Mouse (Mus musculus) v-Abl transformed pro-B cells (cell line): ENCODE results near the gene Arhgef7.

Source experiments
- in situ Hi-C, 2 experiments: fragments of 400-800 bp; cut with MboI; formaldehyde crosslinking; loops; one replicate each; pipeline ENCODE4 v1.15.1; 2025; ENCODE audit not compliant: unreplicated experiment in 2 of 2

Arhgef7 gene

DNA sequence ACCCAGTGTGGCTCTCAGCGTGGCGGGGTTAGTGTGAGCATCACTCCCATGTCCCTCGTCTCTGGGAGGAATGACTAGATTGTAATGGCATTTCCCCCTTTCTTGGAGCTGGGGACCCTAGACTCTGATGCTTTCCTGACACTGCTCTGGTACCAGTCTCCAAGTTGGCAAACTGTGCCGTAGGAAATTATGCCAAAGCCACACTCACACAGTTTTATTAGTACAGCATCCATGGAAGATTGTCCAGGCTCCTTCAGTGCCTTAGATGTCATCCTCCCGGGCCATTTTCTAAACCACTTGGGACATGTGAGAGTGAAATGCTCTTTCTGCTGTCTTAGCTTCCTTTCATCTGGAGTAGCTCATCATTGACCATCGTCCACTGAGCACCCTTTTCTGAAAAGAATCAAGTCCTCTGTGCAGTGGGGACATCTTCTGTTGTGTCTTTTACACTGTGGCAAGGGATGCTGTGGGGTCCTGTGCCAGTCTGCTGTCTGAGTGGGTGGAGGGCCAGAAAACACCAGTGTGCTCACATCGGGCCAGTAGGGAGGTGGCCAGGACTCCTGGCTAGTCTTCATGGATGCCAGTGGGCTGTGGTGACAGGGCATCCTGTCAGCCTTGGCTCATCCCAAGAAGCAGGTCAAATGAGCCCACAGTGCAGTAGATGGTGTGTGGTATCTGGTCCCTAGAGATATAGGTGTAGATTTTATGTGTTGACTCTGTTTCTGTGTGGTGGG is 56.5 kb downstream of the Arhgef7 start:
- in situ Hi-C loops, result no loop called here

DNA sequence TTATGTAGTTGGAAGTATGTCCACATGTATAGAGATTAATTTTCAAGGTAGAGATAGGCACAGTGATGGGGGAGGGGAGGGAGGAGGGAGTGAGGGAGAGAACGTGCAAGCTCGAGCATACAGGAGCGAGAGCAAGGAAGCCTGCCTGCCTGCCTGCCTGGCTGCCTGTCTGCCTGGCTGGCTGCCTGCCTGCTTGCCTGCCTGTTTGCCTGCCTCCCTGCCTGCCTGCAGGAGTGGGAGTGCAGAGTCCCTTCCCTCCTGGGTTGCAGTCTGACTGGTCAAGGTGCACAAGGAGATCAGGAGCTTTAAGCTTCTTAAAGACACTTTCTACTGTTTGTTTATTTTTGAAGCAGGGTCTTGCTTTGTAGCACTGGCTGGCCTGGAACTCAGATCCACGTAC is 57.6 kb downstream of the Arhgef7 start:
- in situ Hi-C loops, result no loop called here

DNA sequence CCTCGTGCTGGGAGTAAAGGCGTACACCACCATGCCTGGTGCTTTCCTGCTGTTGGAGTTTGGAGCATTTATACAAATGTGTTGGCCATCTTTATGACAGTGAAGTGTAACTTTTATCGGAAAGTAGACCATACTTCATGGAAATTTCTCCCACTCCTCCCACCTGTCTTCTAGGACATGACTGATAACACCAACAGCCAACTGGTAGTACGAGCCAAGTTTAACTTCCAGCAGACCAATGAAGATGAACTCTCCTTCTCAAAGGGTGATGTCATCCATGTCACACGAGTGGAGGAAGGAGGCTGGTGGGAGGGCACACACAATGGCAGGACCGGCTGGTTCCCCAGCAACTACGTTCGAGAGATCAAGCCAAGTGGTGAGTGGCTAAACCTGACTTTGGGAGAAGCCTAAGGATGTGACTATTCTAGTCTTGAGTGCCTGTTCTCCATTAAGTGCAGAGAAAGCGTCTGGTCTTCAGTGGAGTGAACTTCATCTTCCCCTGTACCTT is 58.1 kb downstream of the Arhgef7 start:
- in situ Hi-C loops, result no loop called here

DNA sequence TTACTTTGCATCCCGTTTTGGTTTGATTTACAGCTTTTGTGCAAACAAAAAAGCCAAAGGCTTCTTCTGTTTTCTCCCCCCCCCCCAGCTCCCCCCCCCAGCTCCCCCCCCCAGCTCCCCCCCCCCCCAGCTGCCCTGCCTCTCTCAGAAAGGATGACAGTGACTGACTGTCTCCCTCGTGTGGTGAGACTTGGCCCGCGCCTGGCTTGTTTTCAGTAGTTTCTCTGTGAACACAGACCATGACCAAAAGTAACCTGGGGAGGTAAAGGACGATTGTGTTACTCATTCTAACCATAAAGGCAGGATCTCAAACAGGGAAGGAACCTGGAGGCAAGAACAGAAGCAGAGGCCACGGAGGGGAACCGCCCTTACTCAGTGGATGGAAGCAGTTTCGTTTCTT is 60.7 kb downstream of the Arhgef7 start:
- in situ Hi-C loops, result no loop called here

DNA sequence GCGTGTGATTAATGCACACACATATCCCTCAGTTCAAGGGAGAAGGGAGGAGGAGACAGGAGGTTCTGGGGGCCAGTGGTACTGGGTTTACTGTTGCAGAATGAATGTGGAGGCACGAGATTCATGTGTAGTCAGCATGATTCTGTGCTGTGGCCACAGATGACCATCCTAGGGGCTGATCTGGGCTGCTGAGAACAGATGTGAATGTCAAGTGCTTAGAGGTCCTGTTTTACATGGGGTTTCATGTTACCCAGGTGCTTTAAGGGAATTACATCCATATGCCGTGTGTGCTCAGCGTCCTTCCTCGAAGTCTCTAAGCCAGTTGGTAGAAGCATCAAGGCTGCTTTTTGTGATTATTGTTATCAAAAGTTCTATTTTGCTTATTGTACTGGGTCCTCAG is 61.6 kb downstream of the Arhgef7 start:
- in situ Hi-C loops, result no loop called here

DNA sequence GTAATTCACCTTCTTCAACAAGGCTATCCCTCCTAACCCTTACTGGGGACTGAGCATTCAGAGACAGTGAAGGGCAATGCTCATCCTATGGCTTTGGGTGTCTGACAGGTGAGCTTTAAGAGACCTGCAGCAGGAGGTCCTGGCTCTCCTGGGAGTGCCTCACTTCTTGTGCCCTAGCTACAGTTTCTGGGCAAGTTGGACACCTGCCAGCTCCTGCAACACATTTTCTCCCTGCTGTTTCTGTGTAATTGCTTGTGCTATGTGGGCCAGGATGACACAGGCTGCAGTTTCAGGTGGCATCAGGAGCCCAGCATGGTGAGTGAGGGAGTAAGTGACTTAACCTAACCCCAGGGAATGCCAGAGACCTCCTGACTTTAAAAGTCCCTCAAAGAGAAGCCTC is 67.4 kb downstream of the Arhgef7 start:
- in situ Hi-C loops, result no loop called here

DNA sequence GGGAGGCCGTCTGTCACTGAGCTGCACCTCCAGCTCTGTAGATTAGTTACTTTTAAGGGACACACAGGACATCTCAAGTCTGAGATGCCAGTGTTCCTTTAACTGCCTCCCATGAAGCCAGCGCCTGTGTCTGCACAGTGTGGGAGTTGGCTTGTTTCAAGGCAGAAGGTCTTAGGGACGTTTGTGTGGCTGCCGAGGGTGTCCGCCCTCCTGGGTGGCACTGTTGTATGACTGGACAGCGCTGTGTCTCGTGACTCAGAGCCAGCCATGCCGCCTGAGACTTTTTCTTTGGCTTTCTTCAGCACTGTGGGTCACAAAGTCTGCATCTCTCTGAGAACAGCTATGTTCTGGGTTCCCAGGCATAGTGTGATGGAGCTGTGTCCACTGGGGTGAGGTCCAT is 69.6 kb downstream of the Arhgef7 start:
- in situ Hi-C loops, result no loop called here

DNA sequence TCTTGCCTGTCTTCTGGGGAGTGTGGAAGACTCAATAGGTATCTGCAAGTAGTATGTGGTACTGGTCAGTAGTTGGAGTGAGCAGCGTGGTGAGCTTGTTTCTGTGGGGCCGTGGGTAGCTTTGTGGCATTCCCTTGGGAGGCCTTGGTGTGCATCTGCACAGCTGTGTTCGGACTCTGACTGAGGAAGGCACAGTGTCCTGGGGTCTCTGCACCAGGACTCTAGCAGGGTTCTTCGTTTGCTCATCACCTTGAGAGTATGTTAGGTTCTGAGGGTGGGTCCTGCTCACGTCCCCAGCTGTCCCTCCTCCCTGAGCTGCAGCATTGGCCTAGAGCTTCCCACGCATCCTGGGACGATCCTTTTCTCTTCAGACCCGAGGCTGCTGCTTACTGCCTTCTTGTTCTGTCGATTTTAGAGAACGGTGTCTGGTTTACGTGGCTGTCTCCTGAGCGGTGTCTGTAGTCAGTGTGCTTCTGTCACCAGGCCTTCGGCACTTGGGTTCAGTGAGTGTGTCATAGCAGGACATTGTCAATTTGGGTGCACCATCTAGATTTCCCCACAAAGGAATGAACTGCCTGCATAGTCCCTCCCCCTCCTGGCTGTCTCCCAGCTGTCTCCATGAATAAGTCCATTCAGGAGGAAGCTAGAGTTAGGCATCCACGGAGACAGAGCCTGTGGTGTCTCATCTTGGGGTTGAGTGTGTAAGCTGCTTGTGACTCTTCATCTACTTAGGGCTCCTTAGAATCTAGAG is 70.4 kb downstream of the Arhgef7 start:
- in situ Hi-C loops, result no loop called here

DNA sequence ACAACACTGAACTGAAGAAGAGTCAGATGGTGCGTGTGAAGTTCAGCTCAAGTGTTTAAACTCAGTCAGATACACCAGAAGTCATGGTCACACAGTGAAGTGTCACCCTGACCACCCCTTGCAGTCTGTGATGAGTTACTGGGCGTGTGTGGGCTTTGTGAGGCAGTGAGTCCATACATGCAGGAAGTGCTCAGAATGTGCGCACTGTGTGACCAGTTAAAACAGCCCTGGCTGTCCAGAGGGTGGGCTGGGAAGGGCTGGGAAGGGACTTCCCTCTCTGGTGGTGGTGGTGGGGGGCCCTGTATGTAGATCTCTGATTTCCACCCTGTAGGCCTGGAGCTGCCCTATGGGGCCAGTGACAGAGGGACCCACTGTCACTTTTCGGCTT is 71.0 kb downstream of the Arhgef7 start:
- in situ Hi-C loops, result no loop called here

DNA sequence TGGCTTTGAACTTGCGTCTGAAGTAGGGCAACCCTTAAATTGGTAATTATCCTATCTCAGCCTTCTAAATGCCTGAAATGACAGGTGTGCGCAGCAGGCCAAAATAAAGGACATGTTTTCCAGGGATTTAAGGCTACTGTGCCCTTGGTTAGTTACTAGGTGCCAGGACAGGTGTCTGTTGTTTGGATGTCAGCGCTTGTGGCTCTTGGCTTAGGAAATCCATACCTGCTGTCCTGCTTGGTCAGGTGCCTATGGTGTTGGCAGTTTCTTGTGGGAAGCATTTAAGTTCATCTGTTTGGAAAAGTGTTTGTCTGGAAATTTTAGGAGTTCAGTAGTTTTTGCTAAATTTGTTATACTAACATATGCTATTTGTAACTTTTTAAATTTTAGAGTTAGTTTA is 71.6 kb downstream of the Arhgef7 start:
- in situ Hi-C loops, result no loop called here

DNA sequence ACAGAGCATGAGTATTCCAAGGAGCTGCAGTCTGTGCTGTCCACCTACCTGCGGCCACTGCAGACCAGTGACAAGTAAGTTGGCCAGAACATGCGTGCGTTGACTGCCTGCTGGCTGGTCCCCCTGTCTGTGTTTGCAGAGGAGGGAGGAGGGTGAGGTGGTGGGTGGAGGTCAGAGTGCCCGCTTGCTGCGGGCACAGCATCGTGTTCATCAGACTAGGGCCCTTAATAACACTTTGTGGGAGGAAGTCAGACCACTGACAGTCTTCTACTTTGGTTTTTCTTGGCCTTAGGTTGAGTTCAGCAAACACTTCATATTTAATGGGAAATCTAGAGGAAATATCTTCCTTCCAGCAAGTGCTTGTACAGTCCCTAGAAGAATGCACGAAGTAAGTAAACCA is 73.0 kb downstream of the Arhgef7 start:
- in situ Hi-C loops, result no loop called here

DNA sequence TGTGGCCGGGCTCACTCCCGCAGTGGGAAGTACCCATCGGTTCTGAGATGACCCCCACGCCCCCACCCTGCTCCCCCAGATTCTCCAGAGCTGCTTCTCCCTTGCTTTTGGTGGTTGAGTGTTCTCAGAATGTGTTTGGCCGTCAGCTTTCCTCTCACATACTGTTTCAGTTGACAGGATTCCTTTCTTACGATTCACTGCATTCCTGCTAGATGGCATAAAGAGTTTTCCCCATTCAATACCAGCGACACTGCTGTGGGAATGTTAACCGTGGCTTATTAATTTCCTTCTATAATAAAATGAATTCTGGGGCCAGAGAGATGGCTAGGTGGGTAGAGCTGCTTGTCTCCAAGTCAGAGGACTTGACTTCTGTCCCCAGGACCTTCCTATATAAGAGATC is 74.0 kb downstream of the Arhgef7 start:
- in situ Hi-C loops, result no loop called here

DNA sequence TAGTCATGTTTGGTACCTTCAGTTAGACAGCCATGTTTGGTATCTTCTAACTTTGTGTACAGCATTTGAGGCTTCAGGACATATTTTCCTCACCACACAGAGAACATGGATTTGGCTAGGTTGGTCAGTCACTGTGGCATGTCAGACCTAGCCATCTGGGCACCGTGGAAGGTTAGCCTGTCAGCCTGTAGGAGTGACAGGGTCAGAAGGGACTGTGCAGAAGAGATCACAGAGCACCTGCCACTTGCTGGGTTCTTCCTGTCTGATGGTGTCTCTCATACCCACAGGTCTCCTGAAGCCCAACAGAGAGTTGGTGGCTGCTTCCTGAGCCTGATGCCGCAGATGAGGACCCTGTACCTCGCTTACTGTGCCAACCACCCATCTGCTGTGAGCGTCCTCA is 77.4 kb downstream of the Arhgef7 start:
- in situ Hi-C loops, result no loop called here

DNA sequence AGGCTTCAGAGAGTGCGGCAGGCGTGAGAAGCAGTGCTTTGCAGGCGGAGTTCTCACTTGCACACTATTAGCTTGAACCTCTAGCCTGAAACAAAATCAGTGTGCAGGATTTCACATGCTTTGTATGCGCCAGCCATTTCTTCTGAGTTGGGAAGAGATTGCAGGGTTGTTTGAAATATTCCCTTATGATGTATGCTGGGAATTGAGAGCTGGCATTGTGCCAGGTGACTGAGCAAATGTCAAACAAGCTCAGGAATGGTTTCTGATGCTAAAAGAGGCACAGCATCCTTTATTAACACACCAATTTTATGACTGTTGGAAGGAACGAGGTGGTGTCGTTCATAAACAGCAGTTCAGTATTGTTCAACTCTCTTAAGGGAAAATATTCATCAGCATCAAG is 78.7 kb downstream of the Arhgef7 start:
- in situ Hi-C loops, result no loop called here

DNA sequence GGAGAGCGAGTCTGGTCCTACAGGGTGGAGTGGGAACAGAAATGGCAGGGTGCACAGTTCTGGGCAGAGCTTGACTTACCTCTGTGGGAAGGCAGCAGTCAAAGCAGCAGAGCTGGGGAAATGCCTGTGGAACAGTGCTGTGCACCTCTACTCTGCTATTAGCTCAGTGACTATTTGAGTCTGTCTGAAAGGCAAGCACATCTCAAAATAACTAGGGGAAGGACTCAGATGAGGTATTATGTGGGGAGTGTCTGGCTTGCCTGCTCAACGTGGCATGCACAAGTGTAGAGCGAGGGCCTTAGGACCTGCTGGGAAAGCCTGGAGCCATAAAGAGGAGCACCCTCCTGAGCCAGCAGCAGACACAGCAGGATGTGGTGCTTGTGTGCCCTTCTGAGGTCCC is 79.8 kb downstream of the Arhgef7 start:
- in situ Hi-C loops, result no loop called here

DNA sequence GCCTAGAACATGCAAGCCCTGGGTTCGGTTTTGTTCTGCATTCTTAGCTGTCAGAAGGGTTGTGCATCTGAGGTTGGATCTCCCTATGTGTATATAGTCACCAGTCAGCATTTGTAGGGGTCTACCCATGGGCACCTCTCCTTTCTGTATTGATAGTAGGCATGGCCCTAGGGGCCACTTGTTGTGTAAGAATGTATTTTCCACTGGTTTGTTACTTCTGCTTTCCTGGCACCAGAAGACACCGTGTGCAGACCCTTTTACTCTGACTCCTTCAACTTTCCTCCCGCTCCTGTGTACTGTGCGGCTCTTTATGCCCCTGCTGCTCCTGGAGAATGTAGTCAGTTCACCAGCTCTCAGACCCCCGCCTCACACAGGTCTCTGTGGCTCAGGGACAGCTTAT is 80.5 kb downstream of the Arhgef7 start:
- in situ Hi-C loops, result no loop called here

DNA sequence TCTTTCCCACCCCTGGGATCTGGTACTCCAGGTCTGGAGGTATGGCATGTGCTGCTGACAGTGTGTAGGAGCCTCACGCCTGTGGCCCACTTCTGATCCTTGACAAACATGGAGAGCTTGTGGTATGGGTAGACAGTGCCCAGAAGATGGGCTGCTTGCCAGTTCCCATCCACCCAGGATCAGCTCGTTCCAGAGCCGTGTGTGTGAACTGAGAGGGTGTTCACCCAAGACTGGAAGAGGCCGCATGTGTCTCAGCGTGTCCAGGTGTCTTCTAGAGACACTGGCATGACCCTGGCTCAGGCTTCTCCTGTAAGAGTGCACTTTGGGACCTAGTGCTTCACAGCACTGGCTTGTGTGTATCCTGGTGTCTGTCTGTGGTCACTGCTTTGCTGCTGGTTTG is 82.9 kb downstream of the Arhgef7 start:
- in situ Hi-C loops, result no loop called here

DNA sequence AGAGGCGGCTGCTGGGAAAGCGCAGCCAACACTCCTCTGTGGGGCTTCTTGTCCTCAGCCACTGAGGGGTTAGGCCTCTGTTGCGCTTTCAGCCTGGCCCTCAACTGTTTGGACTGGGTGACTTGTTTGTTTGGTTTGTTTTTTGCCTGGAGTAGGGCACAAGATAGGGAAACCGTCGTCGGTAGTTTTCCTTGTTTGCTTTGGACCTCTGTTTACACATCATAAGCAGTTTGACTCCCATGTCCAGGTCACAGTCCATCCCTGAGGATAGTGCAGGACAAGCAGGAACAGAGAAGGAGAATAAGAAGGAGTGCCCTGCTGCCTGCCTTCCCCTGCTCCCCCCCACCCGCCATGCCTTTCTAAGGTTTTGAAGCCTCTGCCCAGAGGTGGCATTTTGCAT is 86.3 kb downstream of the Arhgef7 start:
- in situ Hi-C loops, result no loop called here

DNA sequence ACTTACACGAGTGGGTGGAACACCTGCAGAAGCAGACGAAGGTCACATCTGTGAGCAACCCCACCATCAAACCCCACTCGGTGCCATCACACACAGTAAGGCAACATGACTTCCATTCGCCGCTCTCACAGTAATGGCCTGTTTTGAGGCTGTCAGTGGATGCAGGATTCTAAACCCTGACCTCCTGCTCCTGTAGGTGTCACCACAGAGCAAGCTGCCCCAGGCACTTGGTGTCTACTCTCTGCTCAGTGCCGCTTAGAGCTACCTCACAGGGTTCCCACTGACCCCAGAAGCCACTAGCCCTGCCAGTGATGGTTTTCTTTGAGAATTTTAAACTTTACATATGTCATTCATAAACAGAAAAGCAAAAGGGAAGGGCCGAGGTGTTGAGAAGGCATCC is 87.7 kb downstream of the Arhgef7 start:
- in situ Hi-C loops, result no loop called here

DNA sequence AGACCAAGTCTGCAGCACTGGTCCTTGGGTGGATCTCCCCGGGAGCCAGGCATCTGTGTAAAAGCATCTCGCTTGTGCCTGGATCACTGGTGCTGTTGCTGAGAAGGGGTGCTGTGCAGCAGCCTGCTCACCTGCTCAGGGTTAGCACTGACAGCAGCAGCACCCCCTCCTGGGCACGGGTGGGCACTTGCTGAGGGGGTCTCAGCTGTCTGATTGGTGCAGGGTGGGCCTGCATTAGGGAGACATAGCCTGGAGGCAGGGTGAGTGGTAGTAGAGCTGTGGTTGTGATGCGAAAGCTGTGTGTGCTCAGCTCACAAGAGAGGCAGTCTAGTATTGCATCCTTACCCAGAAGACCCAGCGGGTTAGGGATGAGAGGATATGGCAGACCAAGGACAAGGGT is 92.6 kb downstream of the Arhgef7 start:
- in situ Hi-C loops, result no loop called here

DNA sequence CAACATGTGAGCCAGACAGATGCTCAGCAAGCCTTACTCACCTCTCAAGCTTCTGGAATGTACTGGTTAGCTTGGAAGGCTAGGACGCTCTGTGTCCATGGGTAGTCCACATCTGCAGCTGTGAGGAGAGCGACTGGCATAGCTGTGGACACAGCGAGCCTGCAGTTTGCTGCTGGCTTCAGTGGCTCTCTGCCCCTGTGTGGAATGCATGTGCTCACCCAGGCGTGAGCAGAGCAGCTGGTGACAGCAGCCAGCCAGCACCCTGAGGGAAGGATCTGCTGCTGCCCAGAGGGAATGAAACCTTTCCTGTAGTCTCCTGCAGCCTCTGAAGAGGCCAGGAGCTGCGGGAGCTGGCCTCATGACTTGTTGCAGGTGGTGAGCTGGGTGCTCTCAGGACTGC is 93.0 kb downstream of the Arhgef7 start:
- in situ Hi-C loops, result no loop called here

DNA sequence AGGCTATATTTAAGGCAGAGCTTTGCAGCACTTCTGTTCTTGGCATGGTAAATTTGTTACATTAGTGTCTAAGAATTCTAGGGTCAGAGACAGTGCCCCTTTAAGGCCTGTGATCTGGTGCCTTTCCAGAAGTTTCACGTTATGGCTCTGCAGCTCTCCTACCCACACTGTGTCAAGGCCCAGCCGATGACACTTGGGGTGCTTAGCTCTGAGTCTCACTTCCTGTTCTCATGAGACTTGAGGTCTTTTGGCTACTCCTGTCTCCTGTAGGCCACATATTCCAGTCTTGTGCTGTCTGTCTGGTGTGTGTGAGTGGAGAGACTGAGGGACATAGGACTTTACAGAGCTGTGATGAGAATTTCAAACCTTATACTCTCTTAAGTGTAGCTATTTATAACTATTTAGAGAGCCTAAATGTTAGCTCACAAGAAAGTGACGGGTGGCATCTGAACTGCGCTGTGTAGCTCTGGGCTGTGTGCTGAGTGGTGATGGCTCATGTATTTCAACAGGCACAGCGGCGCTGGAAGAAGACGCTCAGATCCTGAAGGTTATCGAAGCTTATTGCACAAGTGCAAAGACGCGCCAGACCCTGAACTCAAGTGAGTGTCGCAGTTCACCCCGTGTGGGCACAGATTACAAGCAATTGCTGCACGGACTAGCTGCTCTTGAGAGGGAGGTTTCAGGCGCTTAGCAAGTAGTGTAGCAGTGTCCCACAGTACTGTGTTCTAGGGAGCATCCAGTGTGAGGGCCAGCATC is 94.1 kb downstream of the Arhgef7 start:
- in situ Hi-C loops, result no loop called here
